Mouse (Mus musculus) A20 (cell line): ENCODE data around the gene Maml3.

Source experiments
- DNase-seq: peaks from one replicate; pipeline ENCODE4 v3.0.0-alpha.2; 2011; ENCODE audit warnings: low read depth, low spot score

Maml3 gene

GRCm38 (mm10) chr3:51953927-51954326 lies 150.9 kb downstream of the Maml3 start:
- DNase-seq = no peak

- DNase-seq = no peak
These were observed 151.9 kb downstream of the Maml3 start for GRCm38 (mm10) chr3:51952728-51953623.

DNA sequence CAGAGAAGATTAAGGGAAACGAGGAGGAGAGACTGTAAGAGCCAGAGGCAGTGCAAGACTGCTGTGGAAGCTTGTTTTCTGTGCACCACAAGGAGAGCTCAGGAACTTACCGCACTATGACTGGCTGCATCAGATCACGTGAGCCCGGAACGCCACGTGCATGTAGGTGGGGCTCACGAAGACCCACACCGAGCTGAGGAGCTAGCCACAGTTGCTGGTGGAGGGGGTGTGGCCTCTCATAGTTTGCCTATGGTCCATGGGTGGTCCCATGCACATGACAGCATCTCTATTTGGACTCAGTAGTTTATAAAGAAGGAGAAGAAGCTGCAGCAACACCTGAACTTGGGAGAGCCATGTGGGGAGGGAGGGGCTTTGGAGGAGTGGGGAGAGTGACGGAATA lies 152.6 kb downstream of the Maml3 start:
- no peak for DNase-seq

GRCm38 (mm10) chr3:51949651-51950050 lies 155.2 kb downstream of the Maml3 start:
- no peak for DNase-seq

DNA sequence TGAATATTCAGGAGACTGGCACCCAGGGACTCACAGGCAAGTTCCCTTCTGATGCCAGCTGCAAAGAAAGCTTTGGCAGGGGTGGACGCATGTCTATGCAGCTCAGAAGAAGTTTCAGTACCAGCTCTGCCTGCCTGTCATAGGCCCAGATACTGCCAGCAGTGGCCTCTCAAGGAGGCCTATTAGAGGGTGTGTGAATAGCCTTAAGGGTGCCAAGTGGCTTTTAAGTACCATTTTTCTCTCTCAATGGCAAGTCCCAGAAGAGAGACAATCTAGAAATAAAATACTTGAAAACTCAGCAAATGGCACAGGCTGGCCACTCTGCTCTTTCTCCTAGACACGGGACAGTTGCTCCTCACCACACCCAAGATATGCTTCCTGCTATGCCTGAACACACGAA lies 157.7 kb downstream of the Maml3 start:
- no peak for DNase-seq

DNA sequence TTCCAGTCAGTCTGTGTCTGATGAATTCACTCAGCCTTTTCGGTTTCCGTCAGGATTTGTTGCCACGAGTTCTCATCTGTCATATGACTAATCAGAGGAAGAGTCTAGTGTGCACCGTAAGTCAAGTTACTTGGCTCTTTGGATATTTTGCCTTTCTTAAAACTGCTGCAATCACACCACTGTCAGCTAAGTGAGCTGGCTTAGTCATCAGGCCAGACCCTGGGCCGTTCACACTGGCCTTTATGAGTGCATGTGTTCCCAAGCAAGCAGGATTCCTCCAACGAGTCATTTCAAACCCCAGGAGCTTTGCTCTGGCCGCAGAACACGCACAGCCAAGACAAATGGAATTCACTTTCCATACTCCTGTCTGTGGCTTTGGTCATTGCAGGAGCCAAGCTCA lies 161.2 kb downstream of the Maml3 start:
- no peak for DNase-seq

DNA sequence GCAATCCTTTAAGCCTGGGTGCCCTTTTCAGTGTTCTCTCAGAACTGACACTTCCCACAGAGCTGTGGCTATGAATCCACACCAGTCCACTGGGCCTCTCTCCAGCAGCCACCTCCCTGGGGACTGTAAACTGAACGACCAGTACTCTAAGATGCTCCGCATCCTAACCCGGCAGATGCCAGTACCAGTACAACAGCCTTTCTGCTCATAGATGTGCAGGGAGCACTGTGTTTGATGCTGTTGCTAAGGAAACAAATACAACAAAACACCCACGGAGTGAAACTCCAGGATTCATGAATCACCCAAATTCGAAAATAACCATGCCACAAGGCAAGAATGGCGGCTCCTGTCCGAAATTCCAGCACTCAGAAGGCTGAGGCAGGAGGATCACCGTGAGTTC lies 163.1 kb downstream of the Maml3 start:
- DNase-seq = no peak

DNA sequence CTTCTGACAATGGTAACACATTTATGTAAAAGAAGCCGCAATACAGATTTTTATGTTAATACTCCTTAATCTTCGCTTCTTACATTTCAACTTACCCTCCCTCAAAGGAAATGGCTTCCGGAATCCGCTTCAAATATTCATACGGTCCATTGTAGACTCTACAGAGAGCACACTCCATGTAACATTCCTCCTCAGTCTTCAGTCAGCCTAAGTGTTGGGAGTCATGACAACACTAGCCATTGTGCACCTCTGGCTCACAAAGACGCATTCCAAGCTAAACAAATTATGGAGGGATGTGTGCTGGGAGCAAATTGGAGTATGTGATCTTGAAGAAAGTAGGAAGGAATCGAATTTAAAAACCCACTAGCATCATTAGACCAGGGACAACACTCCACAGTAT lies 165.0 kb downstream of the Maml3 start:
- DNase-seq = no peak

GRCm38 (mm10) chr3:51939054-51939453 lies 165.8 kb downstream of the Maml3 start:
- no peak for DNase-seq

GRCm38 (mm10) chr3:51937176-51937575 lies 167.7 kb downstream of the Maml3 start:
- DNase-seq = no peak

DNA sequence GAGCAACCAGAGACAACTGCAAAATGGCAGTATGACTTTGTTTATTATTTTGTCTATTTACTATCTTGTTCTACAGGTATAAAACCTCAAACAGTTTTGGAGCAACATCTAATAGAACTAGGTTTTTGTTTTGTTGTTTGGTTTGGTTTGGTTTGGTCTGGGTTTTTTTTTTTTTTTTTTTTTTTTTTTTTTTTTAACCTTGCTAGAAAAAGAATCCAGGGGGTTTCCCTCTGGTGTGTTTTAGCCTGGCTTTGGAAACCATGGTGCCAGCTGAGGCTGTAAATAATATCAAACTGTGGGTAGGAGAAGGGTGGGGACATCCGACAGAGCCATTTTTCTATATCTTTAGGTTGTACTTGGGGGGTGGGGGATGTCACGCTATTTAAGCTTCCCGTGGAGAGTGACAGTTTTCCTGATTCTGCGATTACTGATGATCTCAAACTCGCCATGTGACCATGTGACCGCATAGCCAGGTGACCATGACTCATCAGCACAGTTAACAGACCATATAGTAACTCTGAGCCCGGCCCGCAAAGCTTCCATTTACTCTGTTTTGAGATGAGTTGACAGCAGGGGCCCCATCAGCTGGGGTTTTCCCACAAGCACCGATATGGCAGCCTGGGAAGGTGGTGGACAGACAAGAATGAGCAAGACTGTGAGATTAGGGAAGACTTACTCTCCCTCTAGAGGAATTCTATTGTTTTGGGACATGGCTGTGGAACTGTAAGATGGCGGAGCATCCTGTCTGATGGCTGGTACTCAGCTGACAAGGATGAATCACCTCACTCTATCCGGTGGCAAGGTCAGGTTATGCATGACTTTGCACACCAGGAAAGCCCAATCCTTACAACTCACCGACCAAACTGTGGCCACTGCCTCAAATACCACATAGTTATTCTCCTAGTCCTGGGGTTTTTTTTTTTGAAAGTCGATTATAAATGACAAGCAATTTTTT lies 170.1 kb downstream of the Maml3 start:
- DNase-seq = peak; percentile 52

DNA sequence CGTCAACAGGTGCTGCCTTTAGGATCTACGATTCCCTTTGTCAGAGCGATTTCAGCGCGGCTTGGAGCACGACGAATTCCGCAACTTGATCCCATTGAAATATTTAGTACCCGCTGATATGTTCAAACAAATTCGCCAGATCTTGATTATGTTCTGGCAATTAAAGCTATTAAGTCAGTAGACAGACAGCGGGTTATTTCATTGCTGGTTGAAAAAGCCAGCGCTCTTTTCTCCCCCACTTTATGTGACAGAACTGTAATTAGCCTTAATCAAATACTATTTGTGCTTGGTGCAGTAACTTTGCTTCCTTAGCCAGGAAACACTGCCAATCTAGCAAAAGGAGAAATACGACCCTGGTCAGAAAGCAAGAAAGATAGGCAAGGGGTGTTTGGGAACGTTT lies 176.7 kb downstream of the Maml3 start:
- DNase-seq = no peak

- no peak for DNase-seq
These were observed 177.3 kb downstream of the Maml3 start for GRCm38 (mm10) chr3:51927591-51927990.

DNA sequence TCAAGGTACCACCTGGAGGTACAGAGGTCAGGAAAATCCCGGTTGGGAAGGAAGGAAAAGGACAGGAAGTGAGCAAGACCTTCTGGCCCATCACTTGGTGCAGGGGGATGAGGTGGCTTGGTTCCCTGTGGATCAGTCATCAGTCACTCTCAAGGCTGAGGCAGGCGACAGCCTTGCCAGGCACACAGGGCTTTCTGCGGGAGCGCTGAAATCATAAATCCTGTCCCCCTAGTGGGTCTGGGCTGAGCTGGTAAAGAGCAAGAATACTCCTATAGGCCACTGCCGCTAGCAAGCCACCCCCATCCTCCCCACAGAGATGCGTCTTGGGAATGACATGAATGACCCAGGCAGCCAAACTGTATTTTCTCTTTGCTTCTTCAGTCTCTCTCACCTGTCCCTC lies 177.8 kb downstream of the Maml3 start:
- DNase-seq = no peak

DNA sequence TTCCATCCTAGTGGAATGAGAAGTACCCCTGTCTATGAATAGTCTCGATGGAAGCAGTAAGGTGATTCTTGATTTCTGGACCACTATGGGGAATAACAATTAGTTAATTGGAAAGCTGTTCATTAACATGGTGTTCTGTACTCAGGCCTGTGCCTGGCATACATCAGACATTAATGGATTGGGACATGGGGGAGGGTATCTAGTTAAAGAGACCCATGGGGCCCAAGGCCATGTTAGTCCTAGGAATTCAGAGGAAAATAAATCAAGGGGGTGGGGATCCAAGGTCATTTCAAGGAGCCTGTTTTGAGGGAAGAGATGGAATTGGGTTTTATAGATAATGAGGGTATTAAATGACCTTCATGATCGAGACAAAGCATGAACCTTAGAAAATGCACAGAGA lies 179.1 kb downstream of the Maml3 start:
- DNase-seq = no peak

- DNase-seq = no peak
These were observed 180.2 kb downstream of the Maml3 start for GRCm38 (mm10) chr3:51924636-51925035.

GRCm38 (mm10) chr3:51923800-51924199 lies 181.1 kb downstream of the Maml3 start:
- no peak for DNase-seq

DNA sequence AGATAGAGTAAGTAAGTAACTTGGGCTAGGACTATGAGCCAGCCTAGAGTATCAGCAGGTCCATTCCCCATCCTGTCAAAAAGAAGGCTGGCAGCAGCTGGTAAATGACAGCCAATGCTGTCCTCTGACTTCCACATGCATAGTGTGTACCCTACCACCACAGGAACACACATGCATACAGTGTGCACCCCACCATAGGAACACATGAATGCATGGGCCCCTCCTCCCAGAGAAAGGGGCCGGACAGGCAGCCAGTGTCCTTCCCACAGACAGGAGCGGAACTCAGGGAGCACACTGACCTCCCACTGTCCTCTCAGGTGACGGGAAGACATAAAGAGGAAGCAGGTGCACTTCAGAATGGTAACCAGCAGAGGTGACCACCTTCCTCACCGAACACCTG lies 188.0 kb downstream of the Maml3 start:
- DNase-seq = no peak

DNA sequence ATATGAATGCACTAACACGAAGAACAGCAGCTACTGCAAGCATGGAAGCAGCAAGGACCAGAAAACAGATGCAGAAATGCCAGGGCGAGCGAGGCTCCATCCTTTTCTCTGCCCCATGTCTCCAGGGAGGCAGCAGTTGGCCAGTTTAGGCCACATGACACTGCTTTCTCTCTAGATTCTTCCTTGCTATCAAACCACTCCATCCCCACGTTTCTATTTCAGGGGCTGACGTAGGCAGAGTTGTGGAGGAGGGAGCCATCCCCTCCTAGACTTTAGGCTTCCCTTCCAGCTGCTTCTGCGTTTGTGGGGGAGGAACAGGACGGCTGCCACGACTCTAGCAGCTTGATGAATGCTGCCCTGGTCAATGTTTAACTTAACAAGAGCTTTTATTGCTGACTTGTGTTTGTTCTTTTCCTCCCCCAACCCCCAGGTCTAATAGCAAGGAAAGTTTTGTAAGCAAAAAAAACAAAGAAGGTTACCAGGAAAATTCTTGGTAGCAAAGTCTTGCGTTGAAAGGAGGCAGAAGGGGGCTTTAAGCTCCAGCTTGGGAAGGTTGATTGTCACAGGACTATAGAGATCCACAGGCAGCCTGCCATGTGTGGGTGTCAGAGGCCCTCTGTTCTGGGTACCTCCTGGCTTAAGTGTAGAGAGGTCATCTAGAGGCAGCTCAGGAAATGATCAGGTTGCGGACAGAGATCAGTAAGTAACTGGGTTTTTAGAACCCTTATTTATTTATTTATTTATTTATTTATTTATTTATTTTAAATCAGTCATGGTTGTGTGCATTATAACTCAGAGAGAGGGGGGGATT lies 188.6 kb downstream of the Maml3 start:
- DNase-seq = no peak

DNA sequence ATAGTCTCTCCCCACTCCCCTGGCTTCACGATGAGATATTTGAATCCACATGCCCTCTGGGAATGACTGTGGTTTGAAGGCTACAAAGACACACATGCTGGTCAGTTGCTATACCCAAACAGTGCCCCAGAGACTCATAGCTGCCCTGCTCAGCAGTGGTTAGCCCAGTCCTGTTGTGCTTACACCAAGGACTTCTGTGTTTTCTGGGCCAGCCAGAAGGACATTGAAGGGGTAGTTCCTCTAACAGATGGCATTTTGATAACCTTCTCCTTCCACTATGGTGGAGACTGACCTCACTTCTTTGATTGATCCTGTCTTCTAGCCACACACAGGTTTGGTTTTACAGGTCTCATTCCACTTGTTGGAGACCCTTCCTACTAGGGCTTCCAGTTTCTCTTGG lies 189.5 kb downstream of the Maml3 start:
- no peak for DNase-seq

- no peak for DNase-seq
These were observed 190.0 kb downstream of the Maml3 start for GRCm38 (mm10) chr3:51914900-51915299.

DNA sequence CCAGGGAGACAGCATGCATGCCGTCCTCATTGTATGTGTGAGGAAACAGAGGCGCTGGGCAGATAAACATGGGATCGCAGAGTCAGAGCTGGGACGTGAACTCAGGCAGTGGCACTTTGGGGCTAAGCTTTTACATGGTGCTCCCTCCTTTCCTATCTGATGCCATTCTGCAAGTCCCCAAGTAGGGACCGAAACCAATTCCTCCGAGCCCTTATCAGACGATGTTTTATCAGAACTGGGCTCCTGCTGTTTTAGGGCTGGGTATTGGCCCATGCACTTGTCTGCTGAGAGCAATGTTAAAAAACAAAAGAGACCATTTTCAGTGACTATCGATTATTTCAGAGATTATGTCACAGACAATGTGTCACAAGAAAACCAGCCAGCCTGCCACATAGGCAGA lies 191.4 kb downstream of the Maml3 start:
- DNase-seq = no peak
